Mouse (Mus musculus) layer of hippocampus, postnatal 10 days (tissue): ENCODE data around the gene Krtap29-1. TPM values are rescaled to one million over a fixed set of nuclear protein-coding genes. Genes with fewer than 3 reads are reported as not detected.

Experiments
- DNase-seq, 2 experiments: peaks; one replicate each; pipeline ENCODE4 v3.0.0; 2021; ENCODE audit warnings: low spot score in 2 of 2
- long read RNA-seq: library from polyadenylated mRNA; stranded (forward); transcript quantifications from one replicate; pipeline ENCODE4 v2.0.0, GENCODE M21; 2023
- total RNA-seq, 2 experiments: library from RNA; stranded (reverse); gene quantifications; 2 replicates each; pipeline ENCODE4 v1.2.3; 2021

Gene Krtap29-1
- total RNA-seq = not detected
- long read RNA-seq = 0 reads

- no peak for DNase-seq
Observed at GRCm38 (mm10) chr11:99978953-99979352, at the start of gene Krtap29-1. Gene Krtap29-1 (minus strand): TSS chr11:99979053.

GRCm38 (mm10) chr11:100021438-100021837, 42.6 kb upstream of the Krtap29-1 start:
- no peak for DNase-seq

- DNase-seq = no peak
Observed at GRCm38 (mm10) chr11:100019466-100019865, 40.6 kb upstream of the Krtap29-1 start.

- DNase-seq = no peak
Observed at GRCm38 (mm10) chr11:100016112-100016511, 37.3 kb upstream of the Krtap29-1 start, which contains the start of gene Krt33a. Gene Krt33a (minus strand): TSS chr11:100016212.

- DNase-seq = no peak
Observed at GRCm38 (mm10) chr11:100013691-100014171, 34.9 kb upstream of the Krtap29-1 start.

- DNase-seq = no peak
Observed at GRCm38 (mm10) chr11:100010682-100011081, 31.8 kb upstream of the Krtap29-1 start.

GRCm38 (mm10) chr11:100008336-100008735, 29.5 kb upstream of the Krtap29-1 start:
- DNase-seq = no peak

- DNase-seq = no peak
Observed at GRCm38 (mm10) chr11:100006624-100007023, 27.8 kb upstream of the Krtap29-1 start.

- no peak for DNase-seq
Observed at GRCm38 (mm10) chr11:100005905-100006304, 27.1 kb upstream of the Krtap29-1 start.

- peak; percentile 69 to 73 for DNase-seq
Observed at GRCm38 (mm10) chr11:100004846-100005245, 26.0 kb upstream of the Krtap29-1 start.

- DNase-seq = no peak
Observed at GRCm38 (mm10) chr11:99999091-99999490, 20.2 kb upstream of the Krtap29-1 start.

- DNase-seq = no peak
Observed at GRCm38 (mm10) chr11:99994384-99994661, 15.5 kb upstream of the Krtap29-1 start.

GRCm38 (mm10) chr11:99993620-99994383, 14.9 kb upstream of the Krtap29-1 start, which contains the start of gene Krtap17-1:
Gene Krtap17-1 (minus strand): TSS chr11:99993994.
- no peak for DNase-seq

GRCm38 (mm10) chr11:99990571-99990970, 11.7 kb upstream of the Krtap29-1 start:
- no peak for DNase-seq

GRCm38 (mm10) chr11:99989881-99990405, 11.1 kb upstream of the Krtap29-1 start:
- no peak for DNase-seq

GRCm38 (mm10) chr11:99988530-99988929, 9.7 kb upstream of the Krtap29-1 start:
- no peak for DNase-seq

- DNase-seq = no peak
Observed at GRCm38 (mm10) chr11:99986180-99986647, 7.4 kb upstream of the Krtap29-1 start, which contains the start of gene Krtap16-1. Gene Krtap16-1 (minus strand): TSS chr11:99986597.

- peak; percentile 62 to 68 for DNase-seq
Observed at GRCm38 (mm10) chr11:99985291-99986092, 6.6 kb upstream of the Krtap29-1 start.

- no peak for DNase-seq
Observed at GRCm38 (mm10) chr11:99983442-99983841, 4.6 kb upstream of the Krtap29-1 start.

GRCm38 (mm10) chr11:99982731-99983130, 3.9 kb upstream of the Krtap29-1 start:
- DNase-seq = no peak

GRCm38 (mm10) chr11:99965961-99966360, 12.9 kb downstream of the Krtap29-1 start:
- no peak for DNase-seq

- DNase-seq = no peak
Observed at GRCm38 (mm10) chr11:99964213-99964612, 14.6 kb downstream of the Krtap29-1 start.
